Mouse (Mus musculus) neural tube, embryonic 11.5 days (tissue): ENCODE measurements at regions not wholly inside any gene's neighbourhood (a gene's known extent, or its start where the extent isn't known, plus 50 kb on each side); places are given as distances from the start of the nearest gene placed in this dataset.

ENCODE experiments used
- ATAC-seq: fragments of 200-750 bp; cut with Nextera tagmentation; 2 replicates; pipeline ENCODE4 v1.8.0; 2017; ENCODE audit warnings: moderate number of reproducible peaks, mild to moderate bottlenecking, moderate TSS enrichment, moderate library complexity; ENCODE audit not compliant: insufficient read depth, low FRiP score, low TSS enrichment
- DNase-seq: peaks from one replicate; pipeline ENCODE4 v3.0.0-alpha.2; 2015; ENCODE audit warnings: low spot score
- H3K27ac ChIP-seq: fragments of 300-500 bp; sonication (generic); 2 replicates; pipeline ENCODE4 v1.5.1; 2014; ENCODE audit warnings: low read depth, mild to moderate bottlenecking, low read length
- H3K27me3 ChIP-seq: fragments of 300-500 bp; sonication (generic); 2 replicates; pipeline ENCODE4 v1.6.1; 2014; ENCODE audit warnings: mild to moderate bottlenecking, low read length, mixed read lengths; ENCODE audit not compliant: control insufficient read depth, insufficient read depth
- H3K36me3 ChIP-seq: fragments of 300-500 bp; sonication (generic); 2 replicates; pipeline ENCODE4 v1.6.1; 2014; ENCODE audit warnings: mild to moderate bottlenecking, low read length, moderate library complexity, mixed read lengths; ENCODE audit not compliant: control insufficient read depth, insufficient read depth
- H3K4me1 ChIP-seq: fragments of 300-500 bp; sonication (generic); 2 replicates; pipeline ENCODE4 v1.6.1; 2014; ENCODE audit warnings: low read length, mixed read lengths; ENCODE audit not compliant: control insufficient read depth, insufficient read depth
- H3K4me2 ChIP-seq: fragments of 300-500 bp; sonication (generic); 2 replicates; pipeline ENCODE4 v1.6.1; 2014; ENCODE audit warnings: low read depth, mild to moderate bottlenecking, moderate library complexity
- H3K4me3 ChIP-seq: fragments of 300-500 bp; sonication (generic); 2 replicates; pipeline ENCODE4 v1.5.1; 2014; ENCODE audit warnings: low read depth, low read length
- H3K9ac ChIP-seq: fragments of 300-500 bp; sonication (generic); 2 replicates; pipeline ENCODE4 v1.6.1; 2014; ENCODE audit warnings: mild to moderate bottlenecking, low read length
- H3K9me3 ChIP-seq: fragments of 300-500 bp; sonication (generic); 2 replicates; pipeline ENCODE4 v1.6.1; 2016; ENCODE audit warnings: low read length; ENCODE audit not compliant: control insufficient read depth
- WGBS: fragments of 180-500 bp; shearing (Covaris S2); extraction: QIAGEN DNeasy Blood & Tissue Kit; methylation state at CpG from one replicate; pipeline ENCODE4 v1.1.7; 2014; 5-methylcytosine and 5-hydroxymethylcytosine counted together

GRCm38 (mm10) chr12:118391654-118392053 is 90.4 kb upstream of the Sp4 start:
- no peaks in the 10 kb centered on the region for H3K9me3 ChIP-seq
- H3K27ac ChIP-seq = no peak overlapping the region
- no peaks in the 10 kb centered on the region for H3K4me1 ChIP-seq
- H3K4me2 ChIP-seq = no peak overlapping the region
- DNase-seq (no peak), ATAC-seq (no peak)
- no peaks in the 10 kb centered on the region for H3K36me3 ChIP-seq
- H3K27me3 ChIP-seq = no peaks in the 10 kb centered on the region
- no peak overlapping the region for H3K4me3 ChIP-seq
- no peak overlapping the region for H3K9ac ChIP-seq

- Histone ChIP-seq H3K4me3 (no peak overlapping the region), H3K27ac (no peak overlapping the region), H3K36me3 (no peaks in the 10 kb centered on the region), H3K4me2 (no peak overlapping the region), H3K27me3 (no peaks in the 10 kb centered on the region), H3K9me3 (no peaks in the 10 kb centered on the region), H3K4me1 (no peaks in the 10 kb centered on the region), H3K9ac (no peak overlapping the region)
- ATAC-seq (no peak), DNase-seq (no peak)
- 89% methylated on average over 3 of the region's 3 CpGs for WGBS
Measured at GRCm38 (mm10) chr12:118381013-118381412, 79.8 kb upstream of the Sp4 start.

- no peaks in the 10 kb centered on the region for H3K9me3 ChIP-seq
- no peak overlapping the region for H3K27ac ChIP-seq
- H3K4me1 ChIP-seq = no peaks in the 10 kb centered on the region
- no peaks in the 10 kb centered on the region for H3K27me3 ChIP-seq
- WGBS = 89% methylated on average over 5 of the region's 5 CpGs
- no peak overlapping the region for H3K4me2 ChIP-seq
- H3K36me3 ChIP-seq = no peaks in the 10 kb centered on the region
- H3K9ac ChIP-seq = no peak overlapping the region
- ATAC-seq = no peak
- no peak overlapping the region for H3K4me3 ChIP-seq
- no peak for DNase-seq
Measured at GRCm38 (mm10) chr12:118377898-118378297, 76.7 kb upstream of the Sp4 start.

GRCm38 (mm10) chr12:118376521-118377493 is 75.6 kb upstream of the Sp4 start:
- Histone ChIP-seq H3K36me3 (no peaks in the 10 kb centered on the region), H3K4me3 (no peak overlapping the region), H3K9ac (no peak overlapping the region), H3K4me1 (no peaks in the 10 kb centered on the region), H3K27me3 (no peaks in the 10 kb centered on the region), H3K4me2 (no peak overlapping the region), H3K27ac (no peak overlapping the region), H3K9me3 (no peaks in the 10 kb centered on the region)
- no peak for ATAC-seq
- 74% methylated on average over 14 of the region's 14 CpGs for whole genome bisulfite sequencing
- DNase-seq = peak; percentile 14

- Histone ChIP-seq H3K27ac (no peak overlapping the region), H3K9me3 (no peaks in the 10 kb centered on the region), H3K4me3 (no peak overlapping the region), H3K27me3 (no peaks in the 10 kb centered on the region), H3K9ac (no peak overlapping the region), H3K4me2 (no peak overlapping the region), H3K36me3 (no peaks in the 10 kb centered on the region), H3K4me1 (no peaks in the 10 kb centered on the region)
- WGBS = 86% methylated on average over 6 of the region's 6 CpGs
- DNase-seq (no peak), ATAC-seq (no peak)
Measured at GRCm38 (mm10) chr12:118373250-118373649, 72.0 kb upstream of the Sp4 start.

- no peaks in the 10 kb centered on the region for H3K36me3 ChIP-seq
- H3K4me3 ChIP-seq = no peak overlapping the region
- H3K4me2 ChIP-seq = no peak overlapping the region
- WGBS = 88% methylated on average over 4 of the region's 4 CpGs
- no peak overlapping the region for H3K27ac ChIP-seq
- ATAC-seq (no peak), DNase-seq (no peak)
- H3K9ac ChIP-seq = no peak overlapping the region
- H3K4me1 ChIP-seq = no peaks in the 10 kb centered on the region
- H3K9me3 ChIP-seq = no peaks in the 10 kb centered on the region
- H3K27me3 ChIP-seq = no peaks in the 10 kb centered on the region
Measured at GRCm38 (mm10) chr12:118371905-118372304, 70.7 kb upstream of the Sp4 start.

GRCm38 (mm10) chr12:118367307-118368076 is 66.3 kb upstream of the Sp4 start:
- Histone ChIP-seq H3K27me3 (no peaks in the 10 kb centered on the region), H3K27ac (no peak overlapping the region), H3K36me3 (no peaks in the 10 kb centered on the region), H3K9me3 (no peaks in the 10 kb centered on the region), H3K4me3 (no peak overlapping the region), H3K9ac (no peak overlapping the region), H3K4me2 (no peak overlapping the region), H3K4me1 (no peaks in the 10 kb centered on the region)
- 68% methylated on average over 10 of the region's 10 CpGs for WGBS
- no peak for DNase-seq
- ATAC-seq = no peak

GRCm38 (mm10) chr12:118352866-118353265 is 51.6 kb upstream of the Sp4 start:
- Histone ChIP-seq H3K9ac (no peak overlapping the region), H3K4me1 (no peaks in the 10 kb centered on the region), H3K9me3 (no peaks in the 10 kb centered on the region), H3K27me3 (no peaks in the 10 kb centered on the region), H3K27ac (no peak overlapping the region), H3K36me3 (no peaks in the 10 kb centered on the region), H3K4me2 (no peak overlapping the region), H3K4me3 (no peak overlapping the region)
- ATAC-seq (no peak), DNase-seq (no peak)
- WGBS = 86% methylated on average over 7 of the region's 7 CpGs

GRCm38 (mm10) chr12:118351421-118351820 is 50.2 kb upstream of the Sp4 start:
- no peak overlapping the region for H3K4me3 ChIP-seq
- H3K36me3 ChIP-seq = no peaks in the 10 kb centered on the region
- H3K4me1 ChIP-seq = no peaks in the 10 kb centered on the region
- H3K9ac ChIP-seq = no peak overlapping the region
- no peaks in the 10 kb centered on the region for H3K27me3 ChIP-seq
- no peak overlapping the region for H3K4me2 ChIP-seq
- no peaks in the 10 kb centered on the region for H3K9me3 ChIP-seq
- H3K27ac ChIP-seq = no peak overlapping the region
- DNase-seq (no peak), ATAC-seq (no peak)
